Mouse (Mus musculus): ENCODE measurements around the gene Dhx34. TPM values are rescaled to one million over a fixed set of nuclear protein-coding genes. Genes with fewer than 3 reads are reported as not detected.

Dhx34 gene
- polyA plus RNA-seq, 1 experiment, result 14.4 TPM

DNA sequence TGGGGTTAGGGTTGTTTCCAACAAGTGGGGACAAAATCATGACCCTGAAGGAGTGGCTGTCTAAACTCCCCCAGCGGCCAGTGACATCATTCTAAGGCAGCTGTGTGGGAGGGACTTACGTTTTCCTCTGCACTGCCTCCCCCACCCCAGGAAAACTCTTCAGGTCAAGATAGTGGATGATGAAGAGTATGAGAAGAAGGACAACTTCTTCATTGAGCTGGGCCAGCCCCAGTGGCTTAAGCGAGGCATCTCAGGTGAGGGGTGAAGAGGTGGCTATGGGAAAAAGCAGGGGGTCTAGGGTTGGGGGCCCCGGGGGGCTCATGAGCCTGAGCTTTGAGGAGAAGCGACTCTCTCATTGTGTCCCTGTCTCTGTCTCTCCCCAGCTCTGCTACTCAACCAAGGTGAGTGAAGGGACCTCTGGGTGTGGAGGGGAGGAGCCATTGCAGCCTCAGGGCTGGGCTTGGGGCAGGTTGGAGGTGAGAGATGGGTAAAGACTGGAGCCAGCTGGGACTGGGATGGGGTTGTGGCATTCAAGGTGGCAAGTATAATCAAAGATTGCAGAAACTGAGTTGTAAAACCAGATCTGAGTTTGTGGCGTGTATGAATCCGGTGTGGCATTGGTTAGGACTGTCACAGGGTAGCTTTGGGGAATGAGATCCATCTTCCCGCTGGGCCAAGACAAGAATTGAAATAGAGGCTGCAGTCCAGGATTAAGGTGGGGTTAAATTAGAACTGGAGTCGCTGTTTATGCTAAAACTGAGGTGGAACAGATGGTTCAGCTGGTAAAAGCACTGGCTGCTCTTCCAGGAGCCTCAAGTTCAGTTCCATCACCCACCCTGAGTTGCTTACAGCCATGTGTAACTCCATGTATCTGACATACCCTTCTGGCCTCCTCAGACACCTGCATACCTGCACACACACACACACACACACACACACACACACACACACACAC lies 71.4 kb downstream of the Dhx34 start:
- Histone ChIP-seq H3K27me3 (ENCODE audit: control insufficient read depth, insufficient read depth, insufficient read length) (peaks cover 23% of the 10 kb centered on the region), H3K36me3 (ENCODE audit: control insufficient read depth, insufficient read depth) (no peaks in the 10 kb centered on the region), H3K79me2 (ENCODE audit: control insufficient read depth, insufficient read depth) (no peaks in the 10 kb centered on the region), H3K79me3 (ENCODE audit: low read depth) (no peaks in the 10 kb centered on the region), H3K4me3 (ENCODE audit: insufficient read depth, poor library complexity, severe bottlenecking) (no peak overlapping the region), H3ac (ENCODE audit: control insufficient read depth, insufficient read length, low read depth) (no peak overlapping the region)
- no peak for TF ChIP-seq FOSL1 (IDR thresholded peaks at IDR 0.05; ENCODE audit: insufficient read depth, low read length, poor library complexity, severe bottlenecking)
- no peak for TF ChIP-seq MYOD1 (IDR thresholded peaks at IDR 0.05; ENCODE audit: control insufficient read depth, insufficient read length, low read depth)
- no peak for TF ChIP-seq USF1 (IDR thresholded peaks at IDR 0.05; ENCODE audit: low read depth)
- TF ChIP-seq MAX (IDR thresholded peaks at IDR 0.05), result no peak
- no peak for TF ChIP-seq CEBPB (IDR thresholded peaks at IDR 0.05; ENCODE audit: low read depth)
- no peak for TF ChIP-seq CTCF (IDR thresholded peaks at IDR 0.05; ENCODE audit: control insufficient read depth, insufficient read depth, insufficient read length)
- TF ChIP-seq MYOG (IDR thresholded peaks at IDR 0.05; ENCODE audit: control insufficient read depth, extremely low read depth, insufficient read length), result no peak

DNA sequence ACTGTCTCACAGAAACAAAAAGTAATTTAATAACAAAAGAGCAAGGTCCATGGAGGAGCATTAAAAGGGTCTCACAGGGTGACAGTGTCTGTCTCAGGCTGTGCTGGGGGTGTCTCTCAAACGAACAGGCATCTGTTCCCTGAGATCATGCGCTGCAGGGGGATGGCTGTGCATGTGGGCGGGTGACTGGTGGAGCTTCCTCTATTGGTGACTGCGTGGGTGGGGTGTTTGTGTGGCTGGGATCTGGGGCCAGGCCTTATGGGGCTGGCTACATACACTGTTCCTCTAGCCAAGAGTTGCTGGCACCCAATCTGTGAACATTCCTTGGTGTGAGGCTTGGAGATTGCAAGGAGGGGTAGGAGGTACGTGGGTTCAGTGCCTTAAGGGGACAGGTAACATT lies 72.6 kb downstream of the Dhx34 start:
- Histone ChIP-seq H3K79me2 (ENCODE audit: control insufficient read depth, insufficient read depth) (no peaks in the 10 kb centered on the region), H3ac (ENCODE audit: control insufficient read depth, insufficient read length, low read depth) (no peak overlapping the region), H3K4me3 (ENCODE audit: insufficient read depth, poor library complexity, severe bottlenecking) (no peak overlapping the region), H3K36me3 (ENCODE audit: control insufficient read depth, insufficient read depth) (no peaks in the 10 kb centered on the region), H3K27me3 (ENCODE audit: control insufficient read depth, insufficient read depth, insufficient read length) (peaks cover 30% of the 10 kb centered on the region), H3K79me3 (ENCODE audit: low read depth) (no peaks in the 10 kb centered on the region)
- TF ChIP-seq CEBPB (IDR thresholded peaks at IDR 0.05; ENCODE audit: low read depth) (no peak), MYOD1 (IDR thresholded peaks at IDR 0.05; ENCODE audit: control insufficient read depth, insufficient read length, low read depth) (no peak), FOSL1 (IDR thresholded peaks at IDR 0.05; ENCODE audit: insufficient read depth, low read length, poor library complexity, severe bottlenecking) (no peak), USF1 (IDR thresholded peaks at IDR 0.05; ENCODE audit: low read depth) (no peak), MAX (IDR thresholded peaks at IDR 0.05) (no peak), MYOG (IDR thresholded peaks at IDR 0.05; ENCODE audit: control insufficient read depth, extremely low read depth, insufficient read length) (no peak), CTCF (IDR thresholded peaks at IDR 0.05; ENCODE audit: control insufficient read depth, insufficient read depth, insufficient read length) (no peak)

DNA sequence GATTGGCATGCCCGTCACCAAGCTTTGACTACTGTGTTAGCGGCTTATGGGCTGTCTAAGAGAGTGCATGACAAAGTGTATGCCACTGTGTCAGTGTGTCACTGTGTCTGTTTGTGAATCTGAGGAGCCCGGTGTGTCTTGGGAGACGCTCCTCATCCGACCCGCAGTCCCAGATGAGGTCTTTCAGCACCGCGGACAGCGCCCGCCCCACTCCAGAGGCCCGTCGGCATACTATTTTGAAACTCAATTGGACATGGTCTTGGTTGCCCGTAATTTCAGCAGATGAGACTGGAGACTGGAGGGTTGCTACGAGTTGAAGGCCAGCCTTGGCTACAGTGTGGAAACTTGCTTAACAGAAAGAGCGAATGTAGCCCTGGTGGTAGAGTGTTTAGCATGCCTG lies 74.2 kb downstream of the Dhx34 start:
- H3K27me3 ChIP-seq (ENCODE audit: control insufficient read depth, insufficient read depth, insufficient read length), result peaks cover 30% of the 10 kb centered on the region
- no peak overlapping the region for H3K4me3 ChIP-seq (ENCODE audit: insufficient read depth, poor library complexity, severe bottlenecking)
- no peak overlapping the region for H3ac ChIP-seq (ENCODE audit: control insufficient read depth, insufficient read length, low read depth)
- no peak for TF ChIP-seq CEBPB (IDR thresholded peaks at IDR 0.05; ENCODE audit: low read depth)
- no peak for TF ChIP-seq CTCF (IDR thresholded peaks at IDR 0.05; ENCODE audit: control insufficient read depth, insufficient read depth, insufficient read length)
- no peak for TF ChIP-seq MAX (IDR thresholded peaks at IDR 0.05)
- no peaks in the 10 kb centered on the region for H3K79me3 ChIP-seq (ENCODE audit: low read depth)
- no peaks in the 10 kb centered on the region for H3K79me2 ChIP-seq (ENCODE audit: control insufficient read depth, insufficient read depth)
- H3K36me3 ChIP-seq (ENCODE audit: control insufficient read depth, insufficient read depth), result no peaks in the 10 kb centered on the region

Other genes starting within 250 kb of the Dhx34 start
- gene Bicra, start 174.1 kb downstream of the Dhx34 start, polyA plus RNA-seq (2012; fragmentation: generic; extraction: Trizol), result 4.3 TPM
- gene Zfp541, start 160.2 kb downstream of the Dhx34 start, polyA plus RNA-seq (2012; fragmentation: generic; extraction: Trizol), result not detected
- gene Napa, start 123.6 kb downstream of the Dhx34 start, polyA plus RNA-seq (2012; fragmentation: generic; extraction: Trizol), result 138 TPM
- gene Kptn, start 102.1 kb downstream of the Dhx34 start, polyA plus RNA-seq (2012; fragmentation: generic; extraction: Trizol), result 13.1 TPM
- 0.02 TPM for gene Slc8a2, start 92.2 kb downstream of the Dhx34 start, polyA plus RNA-seq (2012; fragmentation: generic; extraction: Trizol)
- 4.5 TPM for gene Meis3, start 46.9 kb downstream of the Dhx34 start, polyA plus RNA-seq (2012; fragmentation: generic; extraction: Trizol)
- not detected for gene C5ar2, start 22.1 kb upstream of the Dhx34 start, polyA plus RNA-seq (2012; fragmentation: generic; extraction: Trizol)
- 0.02 TPM for gene C5ar1, start 37.5 kb upstream of the Dhx34 start, polyA plus RNA-seq (2012; fragmentation: generic; extraction: Trizol)
- gene Inafm1, start 51.6 kb upstream of the Dhx34 start, polyA plus RNA-seq (2012; fragmentation: generic; extraction: Trizol), result 11.7 TPM
- 52.2 TPM for gene Ccdc9, start 64.8 kb upstream of the Dhx34 start, polyA plus RNA-seq (2012; fragmentation: generic; extraction: Trizol)
- 6.6 TPM for gene Bbc3, start 86.4 kb upstream of the Dhx34 start, polyA plus RNA-seq (2012; fragmentation: generic; extraction: Trizol)
- gene Sae1, start 165.8 kb upstream of the Dhx34 start, polyA plus RNA-seq (2012; fragmentation: generic; extraction: Trizol), result 218 TPM
- gene Zc3h4, start 178.9 kb upstream of the Dhx34 start, polyA plus RNA-seq (2012; fragmentation: generic; extraction: Trizol), result 29.8 TPM
- 81.7 TPM for gene Tmem160, start 230.7 kb upstream of the Dhx34 start, polyA plus RNA-seq (2012; fragmentation: generic; extraction: Trizol)